In genomic region chr10:70594007-70594406, GRCm38 (mm10) we compare ENCODE assay signal across 9 mouse cellular contexts.
A peak's percentile ranks its signal among the peaks of the same experiment; 100 is the strongest.
DNase-seq lines count a peak whose midpoint lies in the region; ATAC-seq lines count a peak whose summit lies in the region.
"Had no signal": no experiment of that assay in that cellular context is flagged by ENCODE, and none has a peak within 500 bp of the region (broad histone marks: within the 10 kb centered on the region; RNA-seq: fewer than 3 reads in every experiment).

No protein-coding gene starts in this region.

- no peak for ATAC-seq in midbrain, embryonic 14.5 days (ENCODE audit: low FRiP score, low TSS enrichment)
- ATAC-seq in midbrain, embryonic 16.5 days, result no peak
- ATAC-seq in hindbrain, embryonic 11.5 days (ENCODE audit: low FRiP score), result no peak
- ATAC-seq in megakaryocyte, adult 5-6 weeks (ENCODE audit: poor library complexity, severe bottlenecking), result no peak
- no peak for ATAC-seq in granulocyte monocyte progenitor cell, adult 5-6 weeks (replicated peaks; ENCODE audit: poor library complexity, severe bottlenecking)

- no peaks in the 10 kb centered on the region for H3K27me3 ChIP-seq in midbrain, embryonic 14.5 days (ENCODE audit: control insufficient read depth, insufficient read depth, low read length)
- H3K27me3 ChIP-seq in midbrain, embryonic 16.5 days (ENCODE audit: control insufficient read depth, insufficient read depth, low read depth, low read length), result no peaks in the 10 kb centered on the region
- no peaks in the 10 kb centered on the region for H3K27me3 ChIP-seq in hindbrain, embryonic 11.5 days (ENCODE audit: control insufficient read depth, insufficient read depth, low read length)

- peak; percentile 31 for DNase-seq in cerebellum, adult 9-11 months
- DNase-seq in cerebellum, adult 8-10 months, result no peak
- peak; percentile 51 for DNase-seq in midbrain, embryonic 14.5 days
- DNase-seq in hindbrain, embryonic 11.5 days (ENCODE audit: low spot score), result peak; percentile 36
- DNase-seq in lung, postnatal 14 days, result peak; percentile 10

- H3K36me3 ChIP-seq in midbrain, embryonic 14.5 days (ENCODE audit: control insufficient read depth, insufficient read depth, low read length), result no peaks in the 10 kb centered on the region
- no peaks in the 10 kb centered on the region for H3K36me3 ChIP-seq in midbrain, embryonic 16.5 days (ENCODE audit: control insufficient read depth, insufficient read depth, low read length)
- H3K36me3 ChIP-seq in hindbrain, embryonic 11.5 days (ENCODE audit: control insufficient read depth, insufficient read depth, low read length), result no peaks in the 10 kb centered on the region
- H3K36me3 ChIP-seq: embryonic facial prominence, embryonic 13.5 days had no signal

- no peak overlapping the region for H3K4me3 ChIP-seq in midbrain, embryonic 14.5 days (replicated peaks; ENCODE audit: low read depth, low read length)
- H3K4me3 ChIP-seq in midbrain, embryonic 16.5 days (ENCODE audit: low read depth, low read length), result no peak overlapping the region
- H3K4me3 ChIP-seq in hindbrain, embryonic 11.5 days (ENCODE audit: low read depth, low read length), result no peak overlapping the region
- H3K4me3 ChIP-seq: embryonic facial prominence, embryonic 13.5 days had no signal

- H3K4me1 ChIP-seq in midbrain, embryonic 14.5 days (ENCODE audit: control insufficient read depth, insufficient read depth, low read length), result peaks cover 12% of the 10 kb centered on the region; the same call in 1 of the 2 replicates
- H3K4me1 ChIP-seq in midbrain, embryonic 16.5 days (ENCODE audit: control insufficient read depth, insufficient read depth, low read length), result peaks cover 19% of the 10 kb centered on the region
- H3K4me1 ChIP-seq in hindbrain, embryonic 11.5 days (replicated peaks; ENCODE audit: control insufficient read depth, insufficient read depth, low read length), result no peaks in the 10 kb centered on the region

- H3K27ac ChIP-seq in midbrain, embryonic 14.5 days (replicated peaks; ENCODE audit: low read depth, low read length), result no peak overlapping the region
- no peak overlapping the region for H3K27ac ChIP-seq in midbrain, embryonic 16.5 days (ENCODE audit: low read length)
- no peak overlapping the region for H3K27ac ChIP-seq in hindbrain, embryonic 11.5 days (ENCODE audit: low read depth, low read length)
- H3K27ac ChIP-seq: embryonic facial prominence, embryonic 13.5 days had no signal

- 49% methylated on average over 1 of the region's 1 CpGs for WGBS in midbrain, embryonic 14.5 days
- WGBS in midbrain, embryonic 16.5 days, result 39% methylated on average over 1 of the region's 1 CpGs
- WGBS in hindbrain, embryonic 11.5 days, result 50% methylated on average over 1 of the region's 1 CpGs

- no peak overlapping the region for H3K9ac ChIP-seq in midbrain, embryonic 14.5 days (replicated peaks; ENCODE audit: low read length)
- no peak overlapping the region for H3K9ac ChIP-seq in midbrain, embryonic 16.5 days (ENCODE audit: low read depth, low read length)
- H3K9ac ChIP-seq in hindbrain, embryonic 11.5 days (ENCODE audit: low read depth, low read length), result no peak overlapping the region
- H3K9ac ChIP-seq: embryonic facial prominence, embryonic 13.5 days had no signal

- no peaks in the 10 kb centered on the region for H3K9me3 ChIP-seq in midbrain, embryonic 14.5 days (ENCODE audit: control insufficient read depth, low read length)
- H3K9me3 ChIP-seq in midbrain, embryonic 16.5 days (replicated peaks; ENCODE audit: control insufficient read depth, low read length, poor library complexity, severe bottlenecking), result no peaks in the 10 kb centered on the region
- no peaks in the 10 kb centered on the region for H3K9me3 ChIP-seq in hindbrain, embryonic 11.5 days (ENCODE audit: control insufficient read depth, low read length)
- H3K9me3 ChIP-seq: embryonic facial prominence, embryonic 13.5 days had no signal

- H3K4me2 ChIP-seq in midbrain, embryonic 14.5 days (ENCODE audit: low read length), result no peak overlapping the region
- H3K4me2 ChIP-seq in midbrain, embryonic 16.5 days (ENCODE audit: low read length), result no peak overlapping the region
- H3K4me2 ChIP-seq in hindbrain, embryonic 11.5 days (replicated peaks; ENCODE audit: low read depth, low read length), result no peak overlapping the region
- H3K4me2 ChIP-seq: embryonic facial prominence, embryonic 13.5 days had no signal
